Mouse (Mus musculus): ENCODE measurements around the gene Mn1. TPM values are rescaled to one million over a fixed set of nuclear protein-coding genes. Genes with fewer than 3 reads are reported as not detected.

The Mn1 gene
- polyA plus RNA-seq, 1 experiment from 2014 or later: 6.9 TPM

DNA sequence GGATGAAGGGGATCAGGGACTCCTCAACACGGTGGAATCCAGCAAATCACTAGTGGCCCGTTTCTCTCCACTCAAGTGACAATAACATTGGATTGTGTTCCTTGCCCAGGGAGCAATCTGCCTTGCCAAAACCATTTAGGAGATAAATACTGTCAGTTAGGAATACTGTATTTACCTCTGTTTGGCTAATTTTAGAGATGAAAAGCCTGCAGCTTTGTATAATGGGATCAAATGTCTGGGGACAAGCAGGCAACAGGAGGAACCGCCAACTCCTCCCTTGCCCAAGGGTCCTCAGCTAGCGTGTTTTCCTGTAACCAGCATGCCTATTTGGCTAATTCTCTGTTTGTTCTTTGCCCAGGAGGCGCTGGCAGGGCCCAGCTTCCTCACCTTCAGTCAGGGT, 9.1 kb downstream of the Mn1 start:
- no peak overlapping the region for H3K4me3 ChIP-seq (ENCODE audit: control insufficient read depth in 1 of 2, insufficient read depth in 1 of 2, low read depth in 1 of 2, low read length in 2 of 2)
- H3K36me3 ChIP-seq (ENCODE audit: control insufficient read depth, insufficient read depth, low read length): peaks cover 27% of the 10 kb centered on the region
- H3K9ac ChIP-seq (ENCODE audit: low read length): no peak overlapping the region
- peaks cover 9% of the 10 kb centered on the region for H3K27me3 ChIP-seq (ENCODE audit: control insufficient read depth, insufficient read depth, low read length)
- H3K4me2 ChIP-seq (ENCODE audit: low read length): no peak overlapping the region
- no peaks in the 10 kb centered on the region for H3K9me3 ChIP-seq (ENCODE audit: control insufficient read depth, low read length)
- 77% methylated on average over 5 of the region's 5 CpGs for WGBS
- H3K4me1 ChIP-seq (ENCODE audit: control insufficient read depth in 2 of 2, insufficient read depth in 2 of 2, low read length in 2 of 2): peaks cover 37 to 58% of the 10 kb centered on the region in 2 experiments
- ATAC-seq (ENCODE audit: insufficient number of reproducible peaks, insufficient read depth, low FRiP score, low read depth): no peak
- H3K27ac ChIP-seq (replicated peaks in 1 of 2; ENCODE audit: control insufficient read depth in 1 of 2, insufficient read depth in 1 of 2, low read depth in 2 of 2, low read length in 2 of 2): no peak overlapping the region

DNA sequence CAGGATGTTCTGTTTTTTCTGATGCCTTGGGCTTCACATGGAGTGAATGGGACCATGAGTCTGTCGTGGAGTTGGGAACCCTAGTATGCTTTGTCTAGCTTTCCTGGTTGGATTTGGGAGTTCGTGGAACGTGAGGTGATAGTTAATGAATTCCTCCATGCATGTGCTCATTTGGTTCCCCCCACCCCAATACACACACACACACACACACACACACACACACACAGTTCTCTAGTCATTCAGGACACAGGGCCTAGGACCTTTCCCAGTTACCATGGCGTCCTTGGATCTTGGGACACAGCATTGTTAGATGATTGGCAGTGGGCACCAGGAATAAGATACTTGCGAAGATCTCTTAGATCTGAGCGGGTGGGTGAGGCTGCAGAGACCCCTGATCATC, 11.7 kb downstream of the Mn1 start:
- Histone ChIP-seq H3K4me2 (ENCODE audit: low read length) (no peak overlapping the region), H3K4me1 (ENCODE audit: control insufficient read depth in 2 of 2, insufficient read depth in 2 of 2, low read length in 2 of 2) (peaks cover 40 to 66% of the 10 kb centered on the region in 2 experiments), H3K9me3 (ENCODE audit: control insufficient read depth, low read length) (no peaks in the 10 kb centered on the region), H3K27me3 (ENCODE audit: control insufficient read depth, insufficient read depth, low read length) (no peaks in the 10 kb centered on the region), H3K9ac (ENCODE audit: low read length) (no peak overlapping the region), H3K36me3 (ENCODE audit: control insufficient read depth, insufficient read depth, low read length) (0 out of 2 replicates have a peak, but pooled peaks cover 10% of the 10 kb centered on the region), H3K4me3 (ENCODE audit: control insufficient read depth in 1 of 2, insufficient read depth in 1 of 2, low read depth in 1 of 2, low read length in 2 of 2) (no peak overlapping the region), H3K27ac (replicated peaks in 1 of 2; ENCODE audit: control insufficient read depth in 1 of 2, insufficient read depth in 1 of 2, low read depth in 2 of 2, low read length in 2 of 2) (no peak overlapping the region)
- ATAC-seq (ENCODE audit: insufficient number of reproducible peaks, insufficient read depth, low FRiP score, low read depth): no peak
- WGBS: 83% methylated on average over 6 of the region's 6 CpGs

DNA sequence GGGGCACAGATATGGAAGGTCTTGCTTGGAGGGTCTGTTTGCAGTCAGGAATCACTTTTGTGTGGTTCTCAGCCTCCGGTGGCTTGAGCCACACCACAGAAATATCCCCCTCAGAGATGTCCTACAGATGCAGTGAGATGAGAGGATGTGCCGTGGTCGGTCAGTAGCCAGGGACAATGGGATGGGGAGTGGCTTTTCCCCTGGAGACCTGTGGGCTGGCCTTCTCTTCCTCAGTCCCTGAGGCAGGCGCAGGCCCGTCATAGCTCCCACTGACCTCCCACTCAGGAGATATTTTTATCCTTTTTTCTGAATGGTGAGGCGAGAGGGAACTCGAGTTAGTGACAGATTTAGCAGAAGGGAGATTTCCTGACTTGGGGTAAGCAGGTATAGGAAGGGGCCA, 12.6 kb downstream of the Mn1 start:
- peak overlapping the region; percentile 36; the same call in 1 of the 2 replicates for H3K9ac ChIP-seq (ENCODE audit: low read length)
- 0 out of 2 replicates have a peak, but pooled peaks cover 4% of the 10 kb centered on the region for H3K36me3 ChIP-seq (ENCODE audit: control insufficient read depth, insufficient read depth, low read length)
- no peaks in the 10 kb centered on the region for H3K27me3 ChIP-seq (ENCODE audit: control insufficient read depth, insufficient read depth, low read length)
- 0 out of 2 replicates have a peak overlapping the region, but pooled peaks have one; percentile 21 for H3K4me2 ChIP-seq (ENCODE audit: low read length)
- no peak for ATAC-seq (ENCODE audit: insufficient number of reproducible peaks, insufficient read depth, low FRiP score, low read depth)
- peak overlapping the region; percentile 14 to 44; a peak in 3 of 4 replicates for H3K27ac ChIP-seq (replicated peaks in 1 of 2; ENCODE audit: control insufficient read depth in 1 of 2, insufficient read depth in 1 of 2, low read depth in 2 of 2, low read length in 2 of 2)
- no peak overlapping the region for H3K4me3 ChIP-seq (ENCODE audit: control insufficient read depth in 1 of 2, insufficient read depth in 1 of 2, low read depth in 1 of 2, low read length in 2 of 2)
- H3K4me1 ChIP-seq (ENCODE audit: control insufficient read depth in 2 of 2, insufficient read depth in 2 of 2, low read length in 2 of 2): peaks cover 46 to 71% of the 10 kb centered on the region in 2 experiments
- H3K9me3 ChIP-seq (ENCODE audit: control insufficient read depth, low read length): no peaks in the 10 kb centered on the region
- WGBS: 26% methylated on average over 7 of the region's 7 CpGs

DNA sequence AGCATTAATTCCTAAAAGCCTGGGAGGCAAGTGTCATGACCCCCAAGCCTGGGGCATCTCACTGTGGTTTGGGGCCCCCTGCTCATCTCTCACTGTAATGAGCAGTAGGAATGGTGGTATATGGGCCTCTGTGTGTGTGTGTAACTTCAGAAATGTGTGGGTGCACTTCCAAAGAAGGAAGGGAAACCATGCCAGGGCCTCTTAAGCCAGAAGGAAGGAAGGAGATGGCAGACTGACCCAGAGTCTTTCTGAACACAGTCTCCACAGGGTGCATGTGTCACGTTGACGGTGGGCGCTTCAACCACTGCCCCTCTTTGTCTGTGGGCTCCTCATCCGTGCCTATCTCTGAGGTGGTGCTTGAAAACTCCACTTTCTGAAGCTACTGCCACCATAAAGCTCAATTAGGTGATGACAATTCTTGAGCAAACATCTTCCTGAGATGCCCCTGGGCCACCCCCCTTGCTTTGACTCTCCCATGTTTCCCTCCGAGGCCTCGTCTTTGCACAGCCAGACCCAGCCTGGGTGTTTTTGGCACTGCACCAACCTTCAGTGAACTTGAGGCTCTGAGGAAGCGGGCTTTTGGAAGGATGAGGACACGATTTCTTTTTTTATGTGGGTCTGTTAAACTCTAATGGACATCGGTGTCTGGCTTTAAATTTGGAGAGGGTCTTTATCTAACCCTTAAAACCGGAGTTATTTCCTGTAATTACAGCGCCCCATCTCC, 14.0 kb downstream of the Mn1 start:
- ATAC-seq (ENCODE audit: insufficient number of reproducible peaks, insufficient read depth, low FRiP score, low read depth): no peak
- Histone ChIP-seq H3K4me3 (ENCODE audit: control insufficient read depth in 1 of 2, insufficient read depth in 1 of 2, low read depth in 1 of 2, low read length in 2 of 2) (no peak overlapping the region), H3K4me1 (ENCODE audit: control insufficient read depth in 2 of 2, insufficient read depth in 2 of 2, low read length in 2 of 2) (peaks cover 59 to 77% of the 10 kb centered on the region in 2 experiments), H3K27me3 (ENCODE audit: control insufficient read depth, insufficient read depth, low read length) (no peaks in the 10 kb centered on the region), H3K9me3 (ENCODE audit: control insufficient read depth, low read length) (no peaks in the 10 kb centered on the region), H3K4me2 (ENCODE audit: low read length) (no peak overlapping the region), H3K9ac (ENCODE audit: low read length) (0 out of 2 replicates have a peak overlapping the region, but pooled peaks have one; percentile 30), H3K36me3 (ENCODE audit: control insufficient read depth, insufficient read depth, low read length) (no peaks in the 10 kb centered on the region), H3K27ac (replicated peaks in 1 of 2; ENCODE audit: control insufficient read depth in 1 of 2, insufficient read depth in 1 of 2, low read depth in 2 of 2, low read length in 2 of 2) (peak overlapping the region in 1 of 2 experiments; percentile 50; a peak in 1 of 4 replicates)
- WGBS: 57% methylated on average over 11 of the region's 11 CpGs

DNA sequence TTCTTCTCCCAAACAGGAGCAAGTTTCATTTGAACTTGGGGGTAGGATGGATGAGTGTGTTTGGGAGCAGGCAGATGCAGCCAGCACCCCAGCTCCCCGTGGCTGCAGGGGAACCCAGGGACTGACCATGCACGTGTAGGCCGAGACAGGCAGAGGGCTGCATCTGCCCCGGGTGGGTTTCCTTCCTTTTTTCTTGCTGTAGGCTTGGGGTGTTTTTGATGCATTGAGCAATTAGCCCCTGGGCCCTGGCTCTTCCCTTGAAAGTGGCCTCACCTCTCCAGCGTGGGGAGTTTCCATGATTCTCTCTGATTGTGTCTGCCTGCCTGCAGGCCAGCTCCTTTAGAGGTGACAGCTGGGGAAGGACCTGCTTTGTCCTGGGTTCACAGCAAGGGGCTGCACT, 15.7 kb downstream of the Mn1 start:
- Histone ChIP-seq H3K4me2 (ENCODE audit: low read length) (no peak overlapping the region), H3K4me3 (ENCODE audit: control insufficient read depth in 1 of 2, insufficient read depth in 1 of 2, low read depth in 1 of 2, low read length in 2 of 2) (no peak overlapping the region), H3K27ac (replicated peaks in 1 of 2; ENCODE audit: control insufficient read depth in 1 of 2, insufficient read depth in 1 of 2, low read depth in 2 of 2, low read length in 2 of 2) (no peak overlapping the region), H3K36me3 (ENCODE audit: control insufficient read depth, insufficient read depth, low read length) (no peaks in the 10 kb centered on the region), H3K9me3 (ENCODE audit: control insufficient read depth, low read length) (no peaks in the 10 kb centered on the region), H3K27me3 (ENCODE audit: control insufficient read depth, insufficient read depth, low read length) (no peaks in the 10 kb centered on the region), H3K9ac (ENCODE audit: low read length) (peak overlapping the region; percentile 7; the same call in 1 of the 2 replicates), H3K4me1 (ENCODE audit: control insufficient read depth in 2 of 2, insufficient read depth in 2 of 2, low read length in 2 of 2) (peaks cover 58 to 76% of the 10 kb centered on the region in 2 experiments)
- WGBS: 74% methylated on average over 5 of the region's 5 CpGs
- ATAC-seq (ENCODE audit: insufficient number of reproducible peaks, insufficient read depth, low FRiP score, low read depth): no peak

DNA sequence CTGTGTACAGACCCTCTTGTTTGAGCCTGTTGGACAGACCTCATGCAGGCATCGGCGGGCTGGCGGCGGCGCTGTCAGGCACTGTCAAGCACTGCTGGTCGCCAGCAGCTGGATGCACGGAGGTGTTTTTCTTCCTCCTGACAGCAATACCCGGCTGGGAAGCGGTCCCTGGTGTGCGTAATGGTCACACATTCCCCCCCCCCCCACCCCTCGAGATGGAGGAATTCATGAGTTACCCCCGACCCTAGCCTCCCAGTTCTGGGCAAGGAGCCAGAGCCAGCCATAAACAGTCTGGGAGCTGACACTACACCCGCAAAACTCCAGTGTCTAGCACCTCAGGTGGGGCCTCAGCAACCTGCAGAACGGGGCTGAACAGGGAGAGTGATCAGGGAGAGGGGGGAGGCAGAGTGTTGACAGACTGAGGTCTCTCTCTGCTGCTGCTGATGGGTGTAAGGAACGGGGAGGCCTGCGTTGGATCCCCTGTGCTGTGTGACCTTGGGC, 17.2 kb downstream of the Mn1 start:
- no peaks in the 10 kb centered on the region for H3K27me3 ChIP-seq (ENCODE audit: control insufficient read depth, insufficient read depth, low read length)
- H3K36me3 ChIP-seq (ENCODE audit: control insufficient read depth, insufficient read depth, low read length): 0 out of 2 replicates have a peak, but pooled peaks cover 4% of the 10 kb centered on the region
- peak overlapping the region; percentile 55 for H3K4me2 ChIP-seq (ENCODE audit: low read length)
- peak overlapping the region; percentile 41 for H3K9ac ChIP-seq (ENCODE audit: low read length)
- 16% methylated on average over 16 of the region's 16 CpGs for WGBS
- ATAC-seq (ENCODE audit: insufficient number of reproducible peaks, insufficient read depth, low FRiP score, low read depth): peak; percentile 55
- H3K27ac ChIP-seq (replicated peaks in 1 of 2; ENCODE audit: control insufficient read depth in 1 of 2, insufficient read depth in 1 of 2, low read depth in 2 of 2, low read length in 2 of 2): peak overlapping the region; percentile 57 to 62
- no peaks in the 10 kb centered on the region for H3K9me3 ChIP-seq (ENCODE audit: control insufficient read depth, low read length)
- peaks cover 56 to 71% of the 10 kb centered on the region in 2 experiments for H3K4me1 ChIP-seq (ENCODE audit: control insufficient read depth in 2 of 2, insufficient read depth in 2 of 2, low read length in 2 of 2)
- H3K4me3 ChIP-seq (ENCODE audit: control insufficient read depth in 1 of 2, insufficient read depth in 1 of 2, low read depth in 1 of 2, low read length in 2 of 2): no peak overlapping the region

DNA sequence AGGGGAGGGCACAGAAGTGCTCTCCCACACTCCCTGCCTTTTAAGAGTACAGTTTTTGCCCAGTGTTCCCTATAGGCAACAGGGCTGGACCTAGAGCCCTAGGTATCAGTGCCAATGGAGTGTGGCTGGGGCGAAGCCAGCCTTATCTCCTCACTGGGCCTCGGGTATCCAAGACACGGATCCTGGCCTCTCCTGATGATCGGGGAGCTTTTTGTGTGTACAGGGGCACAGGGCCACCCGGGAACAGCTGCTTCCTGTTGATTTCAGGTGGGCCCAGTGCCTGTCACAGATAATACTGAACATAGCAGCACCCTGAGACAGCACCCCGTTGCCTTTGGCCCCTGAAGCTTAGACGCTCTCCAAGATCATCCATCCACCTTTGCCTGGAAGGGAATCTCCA, 19.1 kb downstream of the Mn1 start:
- ATAC-seq (ENCODE audit: insufficient number of reproducible peaks, insufficient read depth, low FRiP score, low read depth): no peak
- Histone ChIP-seq H3K36me3 (ENCODE audit: control insufficient read depth, insufficient read depth, low read length) (0 out of 2 replicates have a peak, but pooled peaks cover 4% of the 10 kb centered on the region), H3K9me3 (ENCODE audit: control insufficient read depth, low read length) (no peaks in the 10 kb centered on the region), H3K9ac (ENCODE audit: low read length) (peak overlapping the region; percentile 17; the same call in 1 of the 2 replicates), H3K4me1 (ENCODE audit: control insufficient read depth in 2 of 2, insufficient read depth in 2 of 2, low read length in 2 of 2) (peaks cover 41 to 53% of the 10 kb centered on the region in 2 experiments), H3K4me3 (ENCODE audit: control insufficient read depth in 1 of 2, insufficient read depth in 1 of 2, low read depth in 1 of 2, low read length in 2 of 2) (no peak overlapping the region), H3K27me3 (ENCODE audit: control insufficient read depth, insufficient read depth, low read length) (no peaks in the 10 kb centered on the region), H3K27ac (replicated peaks in 1 of 2; ENCODE audit: control insufficient read depth in 1 of 2, insufficient read depth in 1 of 2, low read depth in 2 of 2, low read length in 2 of 2) (no peak overlapping the region), H3K4me2 (ENCODE audit: low read length) (no peak overlapping the region)
- 49% methylated on average over 7 of the region's 7 CpGs for WGBS

All from heart, embryonic 14.5 days (tissue).